Mouse (Mus musculus) lung, embryonic 14.5 days (tissue): ENCODE data around the gene Zfp64. TPM values are rescaled to one million over a fixed set of nuclear protein-coding genes. Genes with fewer than 3 reads are reported as not detected.

Experiments
- ATAC-seq: fragments of 200-750 bp; cut with Nextera tagmentation; 2 replicates; pipeline ENCODE4 v1.8.0; 2017; ENCODE audit warnings: mild to moderate bottlenecking, moderate TSS enrichment, moderate library complexity; ENCODE audit not compliant: insufficient read depth
- DNase-seq: peaks from one replicate; pipeline ENCODE4 v3.0.0-alpha.2; 2015
- H3K27ac ChIP-seq: fragments of 300-500 bp; sonication (generic); 2 replicates; pipeline ENCODE4 v1.5.1; 2014; ENCODE audit warnings: low read depth, mild to moderate bottlenecking, moderate library complexity
- H3K27me3 ChIP-seq: fragments of 300-500 bp; sonication (generic); 2 replicates; pipeline ENCODE4 v1.6.1; 2014; ENCODE audit warnings: low read length, control low read depth; ENCODE audit not compliant: insufficient read depth
- H3K36me3 ChIP-seq: fragments of 300-500 bp; sonication (generic); 2 replicates; pipeline ENCODE4 v1.6.1; 2014; ENCODE audit warnings: control low read depth; ENCODE audit not compliant: insufficient read depth
- H3K4me1 ChIP-seq: fragments of 300-500 bp; sonication (generic); 2 replicates; pipeline ENCODE4 v1.6.1; 2014; ENCODE audit warnings: antibody characterized with exemption, control low read depth; ENCODE audit not compliant: insufficient read depth
- H3K4me2 ChIP-seq: fragments of 300-500 bp; sonication (generic); 2 replicates; pipeline ENCODE4 v1.6.1; 2014; ENCODE audit warnings: mild to moderate bottlenecking
- H3K4me3 ChIP-seq: fragments of 300-500 bp; sonication (generic); 2 replicates; pipeline ENCODE4 v1.5.1; 2014; ENCODE audit warnings: low read depth, low read length
- H3K9ac ChIP-seq: fragments of 300-500 bp; sonication (generic); 2 replicates; pipeline ENCODE4 v1.6.1; 2014
- H3K9me3 ChIP-seq: fragments of 300-500 bp; sonication (generic); 2 replicates; pipeline ENCODE4 v1.6.1; 2016; ENCODE audit warnings: low read depth, low read length, control low read depth
- CTCF ChIP-seq: IDR thresholded peaks from 2 replicates; pipeline ENCODE4 v1.5.1; 2016; ENCODE audit warnings: antibody characterized with exemption, low read depth
- WGBS: fragments of 180-500 bp; shearing (Covaris S2); extraction: QIAGEN DNeasy Blood & Tissue Kit; methylation state at CpG from one replicate; pipeline ENCODE4 v1.1.7; 2014; 5-methylcytosine and 5-hydroxymethylcytosine counted together
- polyA plus RNA-seq: library from polyadenylated mRNA; unstranded; fragments of >200 nt; fragmentation: Nextera tagmentation; extraction: Ambion mirVana; gene quantifications from 2 replicates; pipeline ENCODE4 v1.2.1, GENCODE M21; 2014

Zfp64 gene
- polyA plus RNA-seq, 1 experiment from 2014 or later = 31.9 TPM

DNA sequence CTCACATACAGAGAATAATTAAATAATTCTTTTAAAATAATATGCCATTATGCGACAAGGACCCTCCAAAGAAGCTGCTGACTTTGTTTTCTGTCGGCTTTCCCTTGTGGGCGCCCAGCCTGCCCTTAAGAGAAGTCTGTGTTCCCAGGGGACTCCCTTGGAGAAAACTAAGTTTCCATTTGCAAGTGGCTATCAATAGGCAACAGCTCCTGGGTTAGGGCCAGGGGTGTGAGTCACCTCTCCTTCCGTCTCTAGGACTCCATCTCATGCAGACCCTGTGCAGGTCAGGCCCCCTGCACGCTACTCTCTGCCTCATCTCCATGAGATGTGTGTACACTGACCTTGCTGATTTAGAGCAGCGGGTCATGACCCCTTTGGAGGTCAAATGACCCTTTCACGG lies 57.5 kb downstream of the Zfp64 start:
- Histone ChIP-seq H3K9ac (no peak overlapping the region), H3K27ac (no peak overlapping the region), H3K36me3 (no peaks in the 10 kb centered on the region), H3K4me2 (no peak overlapping the region), H3K9me3 (no peaks in the 10 kb centered on the region), H3K27me3 (no peaks in the 10 kb centered on the region), H3K4me3 (no peak overlapping the region), H3K4me1 (no peaks in the 10 kb centered on the region)
- DNase-seq (no peak), ATAC-seq (no peak)
- 79% methylated on average over 7 of the region's 7 CpGs for WGBS
- no peak for TF ChIP-seq CTCF

GRCm38 (mm10) chr2:168895531-168895930 lies 59.9 kb downstream of the Zfp64 start:
- WGBS = 71% methylated on average over 8 of the region's 8 CpGs
- H3K27ac ChIP-seq = no peak overlapping the region
- no peaks in the 10 kb centered on the region for H3K27me3 ChIP-seq
- no peaks in the 10 kb centered on the region for H3K4me1 ChIP-seq
- TF ChIP-seq CTCF = no peak
- no peak for DNase-seq
- H3K4me2 ChIP-seq = no peak overlapping the region
- no peaks in the 10 kb centered on the region for H3K9me3 ChIP-seq
- ATAC-seq = no peak
- H3K9ac ChIP-seq = no peak overlapping the region
- H3K4me3 ChIP-seq = no peak overlapping the region
- H3K36me3 ChIP-seq = no peaks in the 10 kb centered on the region

DNA sequence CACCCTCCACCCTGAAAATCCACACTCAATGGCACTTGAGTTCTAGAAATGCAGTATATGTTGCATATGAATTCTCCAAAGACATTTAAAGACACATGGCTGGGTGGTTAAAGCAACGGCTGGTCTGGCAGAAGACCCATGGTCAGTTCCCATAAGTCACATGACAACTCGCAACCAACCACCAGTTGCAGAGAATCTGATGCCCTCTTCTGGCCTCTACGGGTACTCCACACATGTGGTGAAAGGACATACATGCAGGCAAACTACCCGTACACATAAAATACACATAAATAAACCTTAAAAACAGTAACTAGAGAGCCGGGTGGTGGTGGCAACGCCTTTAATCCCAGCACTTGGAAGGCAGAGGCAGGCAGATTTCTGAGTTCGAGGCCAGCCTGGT lies 60.6 kb downstream of the Zfp64 start:
- Histone ChIP-seq H3K4me2 (no peak overlapping the region), H3K4me3 (no peak overlapping the region), H3K27ac (no peak overlapping the region), H3K36me3 (no peaks in the 10 kb centered on the region), H3K4me1 (no peaks in the 10 kb centered on the region), H3K9ac (no peak overlapping the region), H3K27me3 (no peaks in the 10 kb centered on the region), H3K9me3 (no peaks in the 10 kb centered on the region)
- no peak for DNase-seq
- TF ChIP-seq CTCF = peak; percentile 26; the same call in 1 of the 2 replicates
- ATAC-seq = no peak
- 84% methylated on average over 7 of the region's 7 CpGs for WGBS

- ATAC-seq = no peak
- no peak for TF ChIP-seq CTCF
- Histone ChIP-seq H3K27ac (no peak overlapping the region), H3K4me3 (no peak overlapping the region), H3K36me3 (no peaks in the 10 kb centered on the region), H3K9me3 (no peaks in the 10 kb centered on the region), H3K4me1 (no peaks in the 10 kb centered on the region), H3K27me3 (no peaks in the 10 kb centered on the region), H3K9ac (no peak overlapping the region), H3K4me2 (no peak overlapping the region)
- WGBS = 88% methylated on average over 2 of the region's 2 CpGs
- no peak for DNase-seq
Measured at GRCm38 (mm10) chr2:168892057-168892456, 63.3 kb downstream of the Zfp64 start.

DNA sequence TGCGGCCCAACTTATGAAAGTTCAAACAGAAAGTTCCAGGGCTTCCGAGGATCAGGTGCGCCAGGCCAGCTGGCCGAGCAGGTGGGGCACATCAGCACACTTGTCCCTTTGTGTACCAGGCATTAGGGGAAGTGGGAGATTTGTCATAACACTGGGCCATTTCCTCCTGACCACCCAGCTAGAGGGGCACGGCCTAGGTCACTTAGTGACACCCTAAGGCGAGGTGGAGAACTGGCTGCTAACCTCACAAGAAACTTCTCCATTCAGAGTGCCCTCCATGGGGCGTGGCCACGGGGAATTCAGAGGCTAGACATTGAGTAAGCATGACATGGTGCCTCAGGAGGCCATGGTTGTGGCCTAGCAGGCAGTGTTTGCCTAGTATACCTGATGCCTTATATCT lies 70.7 kb downstream of the Zfp64 start:
- ATAC-seq (no peak), DNase-seq (peak; percentile 21)
- H3K4me3 ChIP-seq = no peak overlapping the region
- no peak overlapping the region for H3K27ac ChIP-seq
- no peaks in the 10 kb centered on the region for H3K27me3 ChIP-seq
- H3K36me3 ChIP-seq = no peaks in the 10 kb centered on the region
- WGBS = 26% methylated on average over 8 of the region's 8 CpGs
- no peaks in the 10 kb centered on the region for H3K9me3 ChIP-seq
- H3K9ac ChIP-seq = no peak overlapping the region
- TF ChIP-seq CTCF = no peak
- no peak overlapping the region for H3K4me2 ChIP-seq
- H3K4me1 ChIP-seq = no peaks in the 10 kb centered on the region

- ATAC-seq = no peak
- Histone ChIP-seq H3K36me3 (no peaks in the 10 kb centered on the region), H3K27ac (no peak overlapping the region), H3K4me3 (no peak overlapping the region), H3K4me1 (no peaks in the 10 kb centered on the region), H3K4me2 (no peak overlapping the region), H3K9me3 (no peaks in the 10 kb centered on the region), H3K9ac (no peak overlapping the region), H3K27me3 (no peaks in the 10 kb centered on the region)
- no peak for TF ChIP-seq CTCF
- no peak for DNase-seq
- WGBS = 88% methylated on average over 1 of the region's 1 CpGs
Measured at GRCm38 (mm10) chr2:168882997-168883396, 72.4 kb downstream of the Zfp64 start.

DNA sequence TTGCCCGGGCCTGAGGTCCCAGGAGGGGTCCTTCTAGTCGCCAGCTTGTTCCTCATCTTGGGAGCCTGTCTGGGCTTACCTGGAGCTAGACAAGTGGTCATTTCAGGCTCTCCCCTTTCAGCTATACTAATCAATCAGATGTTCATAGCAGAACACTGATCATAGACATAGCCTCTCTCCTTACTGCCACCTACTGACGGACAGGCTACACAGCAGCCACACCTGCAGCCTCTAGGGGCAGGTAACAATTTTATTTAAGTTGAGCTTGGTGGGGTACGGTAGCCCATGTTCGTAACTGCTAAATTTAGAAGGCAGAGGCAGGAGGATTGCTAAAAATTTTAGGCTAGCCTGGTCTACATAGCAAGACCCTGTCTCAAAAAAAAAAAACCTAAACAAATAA lies 73.5 kb downstream of the Zfp64 start:
- no peak overlapping the region for H3K4me2 ChIP-seq
- TF ChIP-seq CTCF = peak; percentile 65
- H3K9me3 ChIP-seq = no peaks in the 10 kb centered on the region
- H3K9ac ChIP-seq = no peak overlapping the region
- H3K4me1 ChIP-seq = no peaks in the 10 kb centered on the region
- H3K36me3 ChIP-seq = no peaks in the 10 kb centered on the region
- ATAC-seq (no peak), DNase-seq (peak; percentile 27)
- H3K4me3 ChIP-seq = no peak overlapping the region
- no peaks in the 10 kb centered on the region for H3K27me3 ChIP-seq
- H3K27ac ChIP-seq = no peak overlapping the region
- WGBS = 52% methylated on average over 5 of the region's 5 CpGs

- H3K36me3 ChIP-seq = no peaks in the 10 kb centered on the region
- no peak for DNase-seq
- H3K4me1 ChIP-seq = no peaks in the 10 kb centered on the region
- H3K27me3 ChIP-seq = no peaks in the 10 kb centered on the region
- no peak overlapping the region for H3K27ac ChIP-seq
- H3K9ac ChIP-seq = no peak overlapping the region
- WGBS = 84% methylated on average over 10 of the region's 10 CpGs
- no peak overlapping the region for H3K4me2 ChIP-seq
- no peaks in the 10 kb centered on the region for H3K9me3 ChIP-seq
- no peak overlapping the region for H3K4me3 ChIP-seq
- peak; percentile 41 for TF ChIP-seq CTCF
- ATAC-seq = no peak
Measured at GRCm38 (mm10) chr2:168879573-168879972, 75.8 kb downstream of the Zfp64 start.
